In genomic region chr2:105685651-105686050, GRCm38 (mm10) we compare ENCODE assay signal across 16 mouse cellular contexts. TPM values are rescaled to one million over a fixed set of nuclear protein-coding genes. Genes with fewer than 3 reads are reported as not detected.
DNase-seq lines count a peak whose midpoint lies in the region; ATAC-seq and TF ChIP-seq lines count a peak whose summit lies in the region.
"Had no signal": no experiment of that assay in that cellular context is flagged by ENCODE, and none has a peak within 500 bp of the region (broad histone marks: within the 10 kb centered on the region; RNA-seq: fewer than 3 reads in every experiment).

No protein-coding gene starts in this region.

- ATAC-seq in hindbrain, embryonic 14.5 days (ENCODE audit: low FRiP score) = no peak
- no peak for ATAC-seq in hindbrain, embryonic 13.5 days (ENCODE audit: low FRiP score)
- no peak for ATAC-seq in midbrain, embryonic 13.5 days

- H3K4me3 ChIP-seq in hindbrain, embryonic 14.5 days (replicated peaks; ENCODE audit: low read length) = no peak overlapping the region
- no peak overlapping the region for H3K4me3 ChIP-seq in hindbrain, embryonic 13.5 days
- H3K4me3 ChIP-seq in embryonic facial prominence, embryonic 10.5 days = no peak overlapping the region
- H3K4me3 ChIP-seq in midbrain, embryonic 13.5 days (replicated peaks) = peak overlapping the region; percentile 5; the same call in 1 of the 2 replicates
- H3K4me3 ChIP-seq in layer of hippocampus, adult 2 months = no peak overlapping the region
- H3K4me3 ChIP-seq: gastrocnemius, adult 2 months; heart, embryonic 10.5 days; left cerebral cortex, adult 2 months; limb, embryonic 15.5 days had no signal

- no peaks in the 10 kb centered on the region for H3K36me3 ChIP-seq in hindbrain, embryonic 14.5 days (replicated peaks; ENCODE audit: control insufficient read depth, insufficient read depth)
- no peaks in the 10 kb centered on the region for H3K36me3 ChIP-seq in hindbrain, embryonic 13.5 days
- H3K36me3 ChIP-seq in embryonic facial prominence, embryonic 10.5 days (replicated peaks) = no peaks in the 10 kb centered on the region
- H3K36me3 ChIP-seq in midbrain, embryonic 13.5 days = no peaks in the 10 kb centered on the region
- H3K36me3 ChIP-seq: heart, embryonic 10.5 days; limb, embryonic 15.5 days had no signal

- 39% methylated on average over 11 of the region's 11 CpGs for WGBS in hindbrain, embryonic 14.5 days
- WGBS in hindbrain, embryonic 13.5 days = 33% methylated on average over 11 of the region's 11 CpGs
- WGBS in embryonic facial prominence, embryonic 10.5 days = 26% methylated on average over 11 of the region's 11 CpGs
- WGBS in midbrain, embryonic 13.5 days = 32% methylated on average over 11 of the region's 11 CpGs

- peaks cover 81% of the 10 kb centered on the region for H3K27me3 ChIP-seq in hindbrain, embryonic 14.5 days (ENCODE audit: control insufficient read depth, insufficient read depth, low read length)
- peaks cover 78% of the 10 kb centered on the region for H3K27me3 ChIP-seq in hindbrain, embryonic 13.5 days
- H3K27me3 ChIP-seq in embryonic facial prominence, embryonic 10.5 days (replicated peaks; ENCODE audit: low read depth, poor library complexity, severe bottlenecking) = peaks cover 100% of the 10 kb centered on the region
- peaks cover 94% of the 10 kb centered on the region for H3K27me3 ChIP-seq in midbrain, embryonic 13.5 days

- H3K9ac ChIP-seq in hindbrain, embryonic 14.5 days = no peak overlapping the region
- H3K9ac ChIP-seq in hindbrain, embryonic 13.5 days = no peak overlapping the region
- H3K9ac ChIP-seq in midbrain, embryonic 13.5 days (replicated peaks) = no peak overlapping the region
- H3K9ac ChIP-seq: limb, embryonic 15.5 days had no signal

- H3K27ac ChIP-seq in hindbrain, embryonic 14.5 days = no peak overlapping the region
- H3K27ac ChIP-seq in hindbrain, embryonic 13.5 days = no peak overlapping the region
- H3K27ac ChIP-seq in embryonic facial prominence, embryonic 10.5 days (replicated peaks) = no peak overlapping the region
- peak overlapping the region; percentile 39; the same call in 1 of the 2 replicates for H3K27ac ChIP-seq in midbrain, embryonic 13.5 days
- no peak overlapping the region for H3K27ac ChIP-seq in layer of hippocampus, adult 2 months
- H3K27ac ChIP-seq: gastrocnemius, adult 2 months; heart, embryonic 10.5 days; left cerebral cortex, adult 2 months; limb, embryonic 15.5 days; macrophage had no signal

- H3K4me1 ChIP-seq in hindbrain, embryonic 14.5 days (replicated peaks; ENCODE audit: control insufficient read depth, insufficient read depth, low read length) = peaks cover 15% of the 10 kb centered on the region
- H3K4me1 ChIP-seq in hindbrain, embryonic 13.5 days (replicated peaks) = peaks cover 68% of the 10 kb centered on the region
- H3K4me1 ChIP-seq in embryonic facial prominence, embryonic 10.5 days = peaks cover 66% of the 10 kb centered on the region
- H3K4me1 ChIP-seq in midbrain, embryonic 13.5 days (replicated peaks) = peaks cover 49% of the 10 kb centered on the region

- no peak for TF ChIP-seq CTCF in layer of hippocampus, adult 2 months (conservative IDR thresholded peaks at IDR 0.05)

- peak overlapping the region; percentile 18; the same call in 1 of the 2 replicates for H3K4me2 ChIP-seq in hindbrain, embryonic 14.5 days (replicated peaks)
- H3K4me2 ChIP-seq in hindbrain, embryonic 13.5 days = no peak overlapping the region
- H3K4me2 ChIP-seq in midbrain, embryonic 13.5 days (replicated peaks) = peak overlapping the region; percentile 46
- H3K4me2 ChIP-seq: limb, embryonic 15.5 days had no signal

- no peaks in the 10 kb centered on the region for H3K9me3 ChIP-seq in hindbrain, embryonic 14.5 days (ENCODE audit: control insufficient read depth, low read length)
- no peaks in the 10 kb centered on the region for H3K9me3 ChIP-seq in hindbrain, embryonic 13.5 days
- no peaks in the 10 kb centered on the region for H3K9me3 ChIP-seq in embryonic facial prominence, embryonic 10.5 days
- H3K9me3 ChIP-seq in midbrain, embryonic 13.5 days = no peaks in the 10 kb centered on the region
- H3K9me3 ChIP-seq: heart, embryonic 10.5 days; limb, embryonic 15.5 days had no signal

- no peak for DNase-seq in hindbrain, embryonic 14.5 days (ENCODE audit: low spot score)
- DNase-seq in cerebellum, postnatal 10 days = peak; percentile 56 to 69
- DNase-seq in embryonic facial prominence, embryonic 10.5 days (ENCODE audit: low spot score) = peak; percentile 19
- no peak for DNase-seq in layer of hippocampus, adult 2 months (ENCODE audit: low spot score in 2 of 2)
- DNase-seq in layer of hippocampus, adult 18-20 months (ENCODE audit: low spot score in 2 of 2) = no peak
- DNase-seq: gastrocnemius, adult 2 months; heart, postnatal 4 days; lung, adult 18-20 months; spleen, adult 18-20 months; thymus, postnatal 4 days had no signal

RNA-seq across cellular contexts. Expression of gene Pax6, which starts 17.0 kb away (rescaled TPM):
- polyA plus RNA-seq in hindbrain, embryonic 14.5 days (2014; fragmentation: Nextera tagmentation; extraction: Ambion mirVana) = 26.9 and 28.1 TPM in 2 replicates
- polyA plus RNA-seq in hindbrain, embryonic 13.5 days (2015; fragmentation: Nextera tagmentation; extraction: Ambion mirVana) = 26.4 and 29.8 TPM in 2 replicates
- polyA plus RNA-seq in embryonic facial prominence, embryonic 10.5 days (2016; fragmentation: Nextera tagmentation; extraction: Ambion mirVana) = 13.0 and 22.3 TPM in 2 replicates
- 39.9 and 40.9 TPM in 2 replicates for polyA plus RNA-seq in midbrain, embryonic 13.5 days (2015; fragmentation: Nextera tagmentation; extraction: Ambion mirVana)
- 10 to 100 TPM; 10.5 to 13.5 TPM for total RNA-seq in layer of hippocampus, adult 2 months (2021)
- 10 to 100 TPM; 10.2 to 12.9 TPM for total RNA-seq in layer of hippocampus, adult 18-20 months (2021)
- total RNA-seq: gastrocnemius, adult 2 months had no signal
- polyA plus RNA-seq: macrophage had no signal

Comparison
In these comparisons a context has a peak if more than half of its experiments do, and no peak if none do; other contexts are left out.
1. DNase-seq: peak in cerebellum, postnatal 10 days (2 of 2) and embryonic facial prominence, embryonic 10.5 days (single experiment); none in hindbrain, embryonic 14.5 days (single experiment), layer of hippocampus, adult 2 months (0 of 2) and layer of hippocampus, adult 18-20 months (0 of 2).